Mouse (Mus musculus) heart, embryonic 15.5 days (tissue): ENCODE results near the gene Pea15a. TPM values are rescaled to one million over a fixed set of nuclear protein-coding genes. Genes with fewer than 3 reads are reported as not detected.

Experiments
- ATAC-seq: fragments of 200-750 bp; cut with Nextera tagmentation; replicated peaks from 2 replicates; pipeline ENCODE4 v1.8.0; 2017; ENCODE audit warnings: low read depth, moderate TSS enrichment; ENCODE audit not compliant: insufficient number of reproducible peaks, insufficient read depth, low FRiP score
- H3K27ac ChIP-seq: fragments of 300-500 bp; sonication (generic); 2 replicates; pipeline ENCODE4 v1.5.1; 2015; ENCODE audit warnings: mild to moderate bottlenecking, inconsistent platforms
- H3K27me3 ChIP-seq: fragments of 300-500 bp; sonication (generic); 2 replicates; pipeline ENCODE4 v1.6.1; 2015; ENCODE audit warnings: inconsistent platforms
- H3K36me3 ChIP-seq: fragments of 300-500 bp; sonication (generic); 2 replicates; pipeline ENCODE4 v1.6.1; 2015; ENCODE audit warnings: mild to moderate bottlenecking, inconsistent platforms
- H3K4me1 ChIP-seq: fragments of 300-500 bp; sonication (generic); replicated peaks from 2 replicates; pipeline ENCODE4 v1.6.1; 2015; ENCODE audit warnings: inconsistent platforms
- H3K4me2 ChIP-seq: fragments of 300-500 bp; sonication (generic); 2 replicates; pipeline ENCODE4 v1.6.1; 2015; ENCODE audit warnings: inconsistent platforms, mild to moderate bottlenecking, moderate library complexity
- H3K4me3 ChIP-seq: fragments of 300-500 bp; sonication (generic); 2 replicates; pipeline ENCODE4 v1.5.1; 2015; ENCODE audit warnings: mild to moderate bottlenecking, inconsistent platforms
- H3K9ac ChIP-seq: fragments of 300-500 bp; sonication (generic); 2 replicates; pipeline ENCODE4 v1.6.1; 2015; ENCODE audit warnings: mild to moderate bottlenecking, inconsistent platforms
- H3K9me3 ChIP-seq: fragments of 300-500 bp; sonication (generic); replicated peaks from 2 replicates; pipeline ENCODE4 v1.6.1; 2016; ENCODE audit warnings: inconsistent platforms
- WGBS: fragments of 180-500 bp; shearing (Covaris S2); methylation state at CpG from one replicate; pipeline ENCODE4 v1.1.7; 2015; ENCODE audit warnings: mixed read lengths; 5-methylcytosine and 5-hydroxymethylcytosine counted together
- polyA plus RNA-seq: library from polyadenylated mRNA; unstranded; fragments of >200 nt; fragmentation: Nextera tagmentation; extraction: Ambion mirVana; gene quantifications from 2 replicates; pipeline ENCODE4 v1.2.1, GENCODE M21; 2015

Gene Pea15a
- polyA plus RNA-seq, 1 experiment from 2014 or later = 165 TPM

DNA sequence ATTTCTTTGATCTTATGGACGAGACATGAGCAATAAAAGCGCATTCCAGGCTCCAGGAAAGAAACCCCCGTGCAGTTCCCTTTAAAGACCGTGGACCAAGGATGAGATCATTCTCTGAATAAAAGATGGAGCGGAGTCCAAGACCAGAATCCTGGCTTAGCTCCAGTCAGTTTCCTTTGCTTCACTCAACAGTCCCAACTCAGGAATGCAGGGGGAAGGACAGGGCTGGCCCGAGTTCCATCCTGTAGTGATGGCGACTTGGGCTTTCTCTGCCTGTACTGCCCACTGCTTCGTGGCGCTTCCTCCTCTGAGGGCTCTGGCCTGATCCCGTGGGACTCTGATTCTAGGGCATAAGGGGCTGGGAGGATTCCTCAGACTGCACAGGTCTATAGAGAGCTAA lies 13.8 kb upstream of the Pea15a start:
- ATAC-seq = peak; percentile 84
- H3K36me3 ChIP-seq = no peaks in the 10 kb centered on the region
- no peak overlapping the region for H3K9ac ChIP-seq
- peaks cover 76% of the 10 kb centered on the region for H3K4me1 ChIP-seq
- WGBS = 13% methylated on average over 10 of the region's 10 CpGs
- H3K4me3 ChIP-seq = no peak overlapping the region
- no peaks in the 10 kb centered on the region for H3K27me3 ChIP-seq
- H3K27ac ChIP-seq = peak overlapping the region; percentile 91
- peak overlapping the region; percentile 33 for H3K4me2 ChIP-seq
- no peaks in the 10 kb centered on the region for H3K9me3 ChIP-seq

DNA sequence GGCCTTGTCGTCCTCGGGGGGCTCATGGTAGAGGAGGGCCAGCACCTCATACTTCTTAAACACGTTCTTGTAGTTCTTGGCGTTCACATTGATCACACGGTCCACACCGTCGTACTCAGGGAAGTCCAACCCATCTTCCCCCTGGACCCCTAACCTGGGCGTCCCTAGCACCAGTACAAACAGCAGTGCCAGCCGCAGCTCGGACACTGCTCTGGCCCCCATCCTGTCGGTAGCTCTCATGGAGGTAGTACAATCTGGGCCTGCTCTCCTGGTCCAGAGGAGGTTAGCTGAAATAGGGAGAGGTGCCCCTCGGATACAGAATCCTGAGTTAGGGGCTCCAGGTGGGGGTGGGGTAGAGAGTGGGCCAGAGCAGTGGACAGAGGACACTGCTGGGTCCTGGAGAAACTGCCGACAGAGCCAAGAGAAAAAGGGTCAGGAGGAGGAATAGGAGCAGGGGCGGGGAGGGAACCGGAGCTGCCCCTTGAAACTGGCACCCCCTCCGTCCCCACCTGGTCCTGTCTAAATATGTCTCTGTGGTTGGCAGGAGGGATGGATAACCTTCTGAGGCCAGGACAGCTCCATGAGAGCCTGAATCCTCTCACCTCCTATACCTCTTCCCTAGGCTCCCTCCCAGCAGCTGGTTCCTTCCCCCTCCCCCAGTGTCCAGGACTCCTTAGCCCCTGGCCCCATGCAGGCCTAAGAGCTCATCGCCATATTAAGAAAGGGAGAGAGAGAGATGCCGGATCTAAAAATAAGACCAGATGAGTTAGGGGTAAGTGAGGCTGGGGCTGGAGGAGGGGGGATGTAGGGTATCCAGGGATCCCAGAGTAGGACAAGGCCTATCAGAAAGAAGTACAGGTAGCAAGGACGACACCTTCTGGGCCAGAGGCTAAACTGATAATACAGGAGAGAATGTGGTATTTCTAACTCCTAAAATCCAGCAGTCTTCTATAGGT lies 13.1 kb upstream of the Pea15a start, which contains the start of gene Casq1:
Gene Casq1 (minus strand): TSS at position 418 of the 956 bp plus-strand sequence.
- H3K9me3 ChIP-seq = no peaks in the 10 kb centered on the region
- WGBS = 53% methylated on average over 19 of the region's 19 CpGs
- peak within 1 kb of the TSS; percentile 6; the same call in 1 of the 2 replicates for H3K4me3 ChIP-seq
- peak within 1 kb of the TSS; percentile 91 for H3K27ac ChIP-seq
- H3K27me3 ChIP-seq = no peaks in the 10 kb centered on the region
- H3K4me2 ChIP-seq = peak within 1 kb of the TSS; percentile 33
- H3K36me3 ChIP-seq = no peaks in the 10 kb centered on the region
- peaks cover 83% of the 10 kb centered on the region for H3K4me1 ChIP-seq
- H3K9ac ChIP-seq = peak within 1 kb of the TSS; percentile 10; the same call in 1 of the 2 replicates
- ATAC-seq = peak; percentile 17; the same call in 1 of the 2 replicates

DNA sequence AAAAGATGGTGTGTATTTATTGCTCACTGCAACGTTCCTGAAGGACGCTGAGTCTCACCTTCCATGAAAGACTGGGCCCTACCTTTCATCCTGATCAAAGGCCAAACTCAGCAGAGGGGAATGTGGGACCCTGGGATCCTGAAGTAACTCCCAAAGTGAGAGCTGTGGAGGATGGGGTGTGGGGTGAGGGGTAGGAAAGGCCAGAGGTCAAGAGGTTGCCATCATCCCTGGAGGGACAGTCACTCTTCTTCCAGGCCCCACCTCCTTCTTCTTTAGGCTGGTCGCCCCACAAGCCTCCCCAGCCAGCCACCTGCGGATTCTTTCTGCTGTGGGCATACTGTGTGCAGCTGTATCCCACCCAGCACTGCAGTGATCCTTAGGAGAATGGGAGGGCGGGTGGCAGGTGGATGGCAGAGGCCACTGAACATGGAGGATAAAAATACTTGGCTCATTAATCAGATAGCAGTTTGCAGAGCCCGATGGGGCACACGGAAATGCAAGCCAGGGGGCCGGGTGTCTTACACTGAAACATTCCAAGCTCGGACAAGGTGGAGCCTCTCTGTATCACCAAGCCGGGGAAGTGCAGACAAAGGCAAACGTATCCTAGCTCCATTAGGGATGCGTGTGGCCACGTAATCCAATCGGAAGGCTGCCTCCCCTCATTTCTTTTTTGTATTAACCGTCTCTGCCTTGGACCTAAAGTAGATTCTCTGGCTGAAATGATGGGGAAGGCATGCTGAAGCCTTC lies 11.7 kb upstream of the Pea15a start:
- H3K9me3 ChIP-seq = no peaks in the 10 kb centered on the region
- peak overlapping the region; percentile 33; the same call in 1 of the 2 replicates for H3K4me2 ChIP-seq
- 43% methylated on average over 15 of the region's 15 CpGs for WGBS
- no peaks in the 10 kb centered on the region for H3K27me3 ChIP-seq
- no peak for ATAC-seq
- H3K9ac ChIP-seq = no peak overlapping the region
- H3K4me3 ChIP-seq = peak overlapping the region; percentile 3; the same call in 1 of the 2 replicates
- H3K27ac ChIP-seq = peak overlapping the region; percentile 91
- no peaks in the 10 kb centered on the region for H3K36me3 ChIP-seq
- H3K4me1 ChIP-seq = peaks cover 89% of the 10 kb centered on the region

DNA sequence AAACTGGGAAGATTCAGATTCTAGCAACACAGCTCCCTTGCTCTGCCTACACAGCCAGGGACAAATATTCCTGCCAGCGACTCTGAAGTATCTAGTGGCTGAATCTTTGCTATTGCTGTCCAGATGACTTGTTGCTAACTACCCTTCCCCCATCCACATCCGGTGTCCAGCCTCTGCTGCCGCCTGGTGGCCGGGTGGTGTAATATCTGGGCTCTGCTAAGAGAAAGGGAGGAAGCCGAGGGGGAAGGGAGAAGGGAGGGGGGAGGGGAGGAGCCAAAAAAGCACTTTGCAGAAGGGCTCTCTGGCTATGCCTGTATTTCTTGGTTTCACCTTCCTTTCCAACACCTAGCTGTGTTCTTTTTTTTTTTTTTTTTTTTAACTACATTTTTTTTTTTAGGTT lies 10.5 kb upstream of the Pea15a start:
- Histone ChIP-seq H3K4me3 (peak overlapping the region; percentile 21), H3K9me3 (no peaks in the 10 kb centered on the region), H3K36me3 (no peaks in the 10 kb centered on the region), H3K9ac (peak overlapping the region; percentile 18), H3K4me2 (peak overlapping the region; percentile 51), H3K27ac (peak overlapping the region; percentile 86), H3K27me3 (no peaks in the 10 kb centered on the region), H3K4me1 (peaks cover 86% of the 10 kb centered on the region)
- peak; percentile 23; the same call in 1 of the 2 replicates for ATAC-seq
- WGBS = 0% methylated on average over 5 of the region's 5 CpGs

DNA sequence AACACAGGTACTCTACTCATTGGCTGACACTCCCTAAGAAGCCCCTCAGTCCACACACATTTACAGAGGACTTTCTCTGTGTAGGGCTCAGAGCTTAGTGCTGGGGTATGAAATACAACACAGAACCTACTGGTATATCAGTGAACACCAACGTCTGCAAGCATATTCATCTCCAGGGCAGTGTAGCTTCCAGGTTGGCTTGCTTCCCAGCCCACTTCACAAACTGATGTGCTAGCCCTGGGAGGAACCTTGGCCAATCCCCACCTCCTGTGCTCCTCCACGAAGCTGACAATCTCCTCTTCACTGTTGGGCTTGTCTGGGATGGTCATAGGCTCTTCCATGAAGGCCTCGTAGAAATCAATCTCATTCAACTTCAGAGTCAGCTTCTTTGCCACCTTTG lies 8.1 kb upstream of the Pea15a start:
- Histone ChIP-seq H3K4me3 (no peak overlapping the region), H3K27ac (peak overlapping the region; percentile 70), H3K9ac (no peak overlapping the region), H3K9me3 (no peaks in the 10 kb centered on the region), H3K36me3 (no peaks in the 10 kb centered on the region), H3K4me2 (no peak overlapping the region), H3K4me1 (peaks cover 62% of the 10 kb centered on the region), H3K27me3 (no peaks in the 10 kb centered on the region)
- WGBS = 23% methylated on average over 3 of the region's 3 CpGs
- ATAC-seq = peak; percentile 54

DNA sequence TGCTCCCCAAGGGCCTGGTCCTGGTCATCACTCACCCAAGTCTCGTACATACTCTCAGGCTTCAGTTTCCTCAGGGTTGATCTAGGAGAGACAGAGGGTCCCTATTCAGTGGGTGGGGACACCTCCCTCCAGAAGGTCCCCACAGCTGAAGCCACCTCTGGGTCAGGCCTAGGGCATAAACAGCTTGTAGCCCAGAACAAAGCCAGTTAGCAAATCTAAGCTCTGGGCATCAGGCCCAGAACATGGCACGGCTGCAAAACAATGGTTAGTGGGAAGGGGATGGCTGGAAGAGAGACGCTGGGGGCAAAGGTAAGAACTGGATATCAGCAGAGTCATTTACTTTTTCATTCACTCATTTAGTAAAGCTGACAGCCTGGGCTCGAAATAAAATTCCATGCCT lies 7.2 kb upstream of the Pea15a start:
- peaks cover 52% of the 10 kb centered on the region for H3K4me1 ChIP-seq
- no peaks in the 10 kb centered on the region for H3K27me3 ChIP-seq
- no peak overlapping the region for H3K4me2 ChIP-seq
- H3K27ac ChIP-seq = peak overlapping the region; percentile 30; the same call in 1 of the 2 replicates
- ATAC-seq = no peak
- no peaks in the 10 kb centered on the region for H3K9me3 ChIP-seq
- H3K9ac ChIP-seq = no peak overlapping the region
- 64% methylated on average over 4 of the region's 4 CpGs for WGBS
- H3K4me3 ChIP-seq = no peak overlapping the region
- no peaks in the 10 kb centered on the region for H3K36me3 ChIP-seq

DNA sequence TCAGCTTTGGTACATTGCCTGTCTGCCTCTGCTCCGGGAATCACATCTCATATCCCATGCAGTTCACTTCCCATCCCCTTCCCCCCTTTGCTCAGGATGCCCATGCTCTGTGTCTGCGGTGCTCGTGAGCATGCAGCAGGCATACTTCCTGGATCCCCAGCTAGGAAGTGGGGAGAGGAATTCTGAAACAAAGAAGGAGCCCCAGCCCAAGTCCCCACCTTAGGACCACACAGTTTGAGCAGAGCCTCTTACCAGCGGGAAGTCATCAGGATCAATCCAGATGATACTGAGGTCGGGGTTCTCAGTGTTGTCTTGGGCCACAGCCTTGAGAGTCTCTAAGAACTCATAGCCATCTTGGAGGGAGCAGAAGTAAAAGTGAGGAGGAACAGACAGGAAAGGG lies 6.2 kb upstream of the Pea15a start:
- Histone ChIP-seq H3K9ac (no peak overlapping the region), H3K4me3 (no peak overlapping the region), H3K9me3 (no peaks in the 10 kb centered on the region), H3K27me3 (no peaks in the 10 kb centered on the region), H3K4me1 (peaks cover 42% of the 10 kb centered on the region), H3K36me3 (no peaks in the 10 kb centered on the region), H3K27ac (peak overlapping the region; percentile 30; the same call in 1 of the 2 replicates), H3K4me2 (no peak overlapping the region)
- 56% methylated on average over 5 of the region's 5 CpGs for WGBS
- ATAC-seq = no peak

DNA sequence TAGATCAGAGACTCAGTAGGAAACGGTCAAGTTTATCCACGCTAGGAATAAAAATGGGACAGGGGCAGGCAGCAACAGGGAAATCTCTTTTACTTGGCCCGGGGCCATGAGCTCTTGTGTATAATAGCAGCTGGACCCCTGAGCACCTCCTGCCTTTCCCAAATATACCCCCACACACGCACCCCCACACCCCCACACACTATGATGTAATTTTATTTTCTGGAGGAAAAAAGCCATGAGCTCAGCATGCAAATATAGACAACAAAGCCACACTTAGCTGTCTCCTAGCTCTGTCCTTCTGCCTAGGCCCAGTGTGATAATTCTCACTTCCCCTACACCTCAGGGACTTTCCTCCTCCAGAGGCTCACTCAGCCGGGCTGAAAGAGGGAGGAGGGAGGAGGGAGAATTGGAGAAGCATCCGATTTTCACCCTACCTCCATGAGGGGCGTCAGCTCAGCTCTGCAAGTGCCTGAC lies 544 bp upstream of the Pea15a start:
- ATAC-seq = peak; percentile 7; the same call in 1 of the 2 replicates
- H3K4me2 ChIP-seq = peak overlapping the region; percentile 72
- peak overlapping the region; percentile 82 for H3K9ac ChIP-seq
- H3K27me3 ChIP-seq = no peaks in the 10 kb centered on the region
- peak overlapping the region; percentile 73 for H3K4me3 ChIP-seq
- 18% methylated on average over 7 of the region's 7 CpGs for WGBS
- H3K9me3 ChIP-seq = no peaks in the 10 kb centered on the region
- H3K36me3 ChIP-seq = no peaks in the 10 kb centered on the region
- peak overlapping the region; percentile 94 for H3K27ac ChIP-seq
- peaks cover 51% of the 10 kb centered on the region for H3K4me1 ChIP-seq

DNA sequence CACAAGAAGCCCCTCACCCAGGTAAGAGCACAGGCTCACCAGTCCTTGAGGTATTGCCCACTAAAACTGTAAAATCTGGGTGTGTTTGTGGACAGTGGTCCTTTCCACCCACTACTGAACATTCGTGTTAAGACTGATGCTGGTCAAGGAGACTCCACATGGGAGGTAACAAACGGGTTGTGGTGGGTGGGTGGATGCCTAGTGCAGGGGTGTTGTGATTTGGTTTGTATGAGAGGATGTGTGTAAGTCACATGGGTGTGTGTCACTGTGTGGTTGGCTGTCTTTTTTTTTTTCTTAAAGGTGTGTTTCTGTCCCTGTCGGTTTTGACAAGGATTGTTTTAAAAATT lies 890 bp downstream of the Pea15a start:
- H3K4me1 ChIP-seq = peaks cover 66% of the 10 kb centered on the region
- 7% methylated on average over 3 of the region's 3 CpGs for WGBS
- no peak for ATAC-seq
- peak overlapping the region; percentile 94 for H3K27ac ChIP-seq
- peak overlapping the region; percentile 73 for H3K4me3 ChIP-seq
- no peaks in the 10 kb centered on the region for H3K36me3 ChIP-seq
- no peaks in the 10 kb centered on the region for H3K9me3 ChIP-seq
- H3K4me2 ChIP-seq = peak overlapping the region; percentile 72
- no peaks in the 10 kb centered on the region for H3K27me3 ChIP-seq
- H3K9ac ChIP-seq = peak overlapping the region; percentile 82

DNA sequence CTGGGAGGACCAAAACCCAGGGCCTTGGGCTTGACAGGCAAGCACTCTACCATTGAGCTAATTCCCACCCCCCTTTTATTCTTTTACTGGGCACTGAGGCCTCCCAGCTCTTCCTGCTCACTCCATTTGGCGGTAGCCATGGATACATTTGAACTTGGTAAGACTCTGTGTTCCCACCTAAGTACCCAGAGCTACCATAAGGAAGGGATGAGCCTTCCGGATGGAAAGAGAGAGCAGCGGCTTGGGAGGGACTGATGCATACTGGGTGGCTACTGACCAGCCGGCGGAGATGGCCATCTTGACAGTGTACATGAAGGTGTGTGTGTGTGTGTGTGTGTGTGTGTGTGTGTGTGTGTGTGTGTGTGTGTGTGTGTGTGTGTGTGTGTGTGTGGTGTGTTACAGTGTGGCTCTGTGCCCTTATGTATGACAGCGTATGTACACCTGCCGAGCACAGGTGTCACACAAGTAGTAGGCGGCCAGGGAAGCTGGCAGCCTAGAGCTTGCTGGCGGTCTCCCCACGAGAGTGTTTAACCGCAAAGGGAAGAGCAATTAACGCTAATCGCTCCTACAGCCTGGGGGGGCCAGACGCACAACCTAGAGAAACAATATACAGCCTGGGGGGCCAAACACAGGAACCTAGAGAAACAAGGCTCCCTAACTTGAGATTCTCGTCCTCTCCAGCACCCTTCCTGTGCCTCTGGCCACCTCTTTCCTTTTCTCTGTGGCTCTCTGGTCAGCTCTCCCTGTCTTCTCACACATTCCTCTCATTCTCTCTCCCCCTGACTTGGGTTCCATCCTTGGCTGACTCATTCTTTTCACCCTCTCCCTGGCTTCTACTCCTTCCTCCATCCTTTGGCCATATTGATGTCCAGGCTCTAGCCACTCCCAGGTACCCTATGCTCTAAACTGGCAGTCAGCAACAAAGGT lies 1.5 kb downstream of the Pea15a start:
- peaks cover 5% of the 10 kb centered on the region for H3K36me3 ChIP-seq
- ATAC-seq = no peak
- peaks cover 69% of the 10 kb centered on the region for H3K4me1 ChIP-seq
- no peaks in the 10 kb centered on the region for H3K27me3 ChIP-seq
- H3K9me3 ChIP-seq = no peaks in the 10 kb centered on the region
- H3K27ac ChIP-seq = peak overlapping the region; percentile 94
- peak overlapping the region; percentile 82 for H3K9ac ChIP-seq
- peak overlapping the region; percentile 72 for H3K4me2 ChIP-seq
- peak overlapping the region; percentile 73 for H3K4me3 ChIP-seq
- 44% methylated on average over 15 of the region's 15 CpGs for WGBS
